Mouse (Mus musculus) lung, adult 2 months (tissue): ENCODE measurements around the gene Olfr1124.

Source experiments
- CTCF ChIP-seq: fragments of 200-500 bp; IDR thresholded peaks from 2 replicates; pipeline ENCODE4 v1.5.1; 2011; ENCODE audit warnings: mild to moderate bottlenecking, low read length, control low read depth; ENCODE audit not compliant: insufficient read depth
- POLR2A ChIP-seq: fragments of 200-500 bp; IDR thresholded peaks from 2 replicates; pipeline ENCODE4 v1.6.1; 2011; ENCODE audit warnings: low read depth, mild to moderate bottlenecking, control low read depth, low read length, borderline replicate concordance; ENCODE audit errors: extremely low read depth

GRCm38 (mm10) chr2:87385549-87385948, 44.5 kb upstream of the Olfr1124 start, which contains the start of gene Olfr1122:
- TF ChIP-seq CTCF (no peak), POLR2A (no peak)
